In genomic region chr17:83351601-83352413, GRCm38 (mm10) we compare ENCODE assay signal across 8 mouse cellular contexts. TPM values are rescaled to one million over a fixed set of nuclear protein-coding genes. Genes with fewer than 3 reads are reported as not detected.
DNase-seq lines count a peak whose midpoint lies in the region; ATAC-seq and TF ChIP-seq lines count a peak whose summit lies in the region.

No protein-coding gene starts in this region.

- no peaks in the 10 kb centered on the region for H3K36me3 ChIP-seq in lung, embryonic 15.5 days
- H3K36me3 ChIP-seq in limb, embryonic 11.5 days (ENCODE audit: control insufficient read depth, insufficient read depth, low read length), result no peaks in the 10 kb centered on the region
- no peaks in the 10 kb centered on the region for H3K36me3 ChIP-seq in neural tube, embryonic 11.5 days (ENCODE audit: control insufficient read depth, insufficient read depth, low read length)

- no peaks in the 10 kb centered on the region for H3K27me3 ChIP-seq in lung, embryonic 15.5 days
- no peaks in the 10 kb centered on the region for H3K27me3 ChIP-seq in limb, embryonic 11.5 days (ENCODE audit: control insufficient read depth, insufficient read depth, low read length)
- no peaks in the 10 kb centered on the region for H3K27me3 ChIP-seq in neural tube, embryonic 11.5 days (ENCODE audit: control insufficient read depth, insufficient read depth, low read length)

- peak overlapping the region; percentile 70 for H3K4me3 ChIP-seq in lung, embryonic 15.5 days
- peak overlapping the region; percentile 81 for H3K4me3 ChIP-seq in bone marrow macrophage, adult 2 months (ENCODE audit: insufficient read depth, low read length)
- H3K4me3 ChIP-seq in limb, embryonic 11.5 days (ENCODE audit: low read depth, low read length), result peak overlapping the region; percentile 82
- peak overlapping the region; percentile 79 for H3K4me3 ChIP-seq in neural tube, embryonic 11.5 days (ENCODE audit: low read depth, low read length)

- WGBS in lung, embryonic 15.5 days, result 3% methylated on average over 13 of the region's 13 CpGs
- WGBS in limb, embryonic 11.5 days, result 5% methylated on average over 13 of the region's 13 CpGs
- 9% methylated on average over 13 of the region's 13 CpGs for whole genome bisulfite sequencing in neural tube, embryonic 11.5 days

- H3K9ac ChIP-seq in lung, embryonic 15.5 days, result peak overlapping the region; percentile 92
- peak overlapping the region; percentile 92 for H3K9ac ChIP-seq in limb, embryonic 11.5 days (ENCODE audit: low read length)
- H3K9ac ChIP-seq in neural tube, embryonic 11.5 days (ENCODE audit: low read length), result peak overlapping the region; percentile 80

- TF ChIP-seq POLR2A in bone marrow macrophage, adult 2 months (IDR thresholded peaks at IDR 0.05; ENCODE audit: borderline replicate concordance, low read depth, low read length), result no peak

- intact Hi-C loops in gastrocnemius, postnatal 14 days (cut with DNase I; ENCODE audit: low total_unique reads), result no loop called here

- TF ChIP-seq CTCF in bone marrow macrophage, adult 2 months (IDR thresholded peaks at IDR 0.05; ENCODE audit: low read depth, low read length), result no peak

- no peaks in the 10 kb centered on the region for H3K9me3 ChIP-seq in lung, embryonic 15.5 days
- H3K9me3 ChIP-seq in limb, embryonic 11.5 days (ENCODE audit: control insufficient read depth, low read length), result no peaks in the 10 kb centered on the region
- H3K9me3 ChIP-seq in neural tube, embryonic 11.5 days (ENCODE audit: control insufficient read depth, low read length), result no peaks in the 10 kb centered on the region

- ATAC-seq in lung, embryonic 15.5 days (ENCODE audit: borderline replicate concordance, extremely low read depth, low FRiP score, low TSS enrichment), result no peak
- ATAC-seq in limb, embryonic 11.5 days (ENCODE audit: insufficient number of reproducible peaks, low FRiP score, low TSS enrichment, low read depth), result no peak
- ATAC-seq in neural tube, embryonic 11.5 days (ENCODE audit: insufficient read depth, low FRiP score, low TSS enrichment), result no peak
- no peak for ATAC-seq in megakaryocyte-erythroid progenitor cell, adult 5-6 weeks (replicated peaks; ENCODE audit: low FRiP score, low TSS enrichment, poor library complexity, severe bottlenecking)

- peak overlapping the region; percentile 56 for H3K4me2 ChIP-seq in lung, embryonic 15.5 days
- H3K4me2 ChIP-seq in limb, embryonic 11.5 days (ENCODE audit: low read depth, severe bottlenecking), result peak overlapping the region; percentile 62
- H3K4me2 ChIP-seq in neural tube, embryonic 11.5 days (ENCODE audit: low read depth), result peak overlapping the region; percentile 61

- DNase-seq in lung, postnatal 10 days, result no peak
- peak; percentile 27 for DNase-seq in forelimb bud, embryonic 11.5 days (ENCODE audit: low read depth, low spot score)
- DNase-seq in limb, embryonic 11.5 days (ENCODE audit: low spot score), result peak; percentile 38
- peak; percentile 46 for DNase-seq in neural tube, embryonic 11.5 days (ENCODE audit: low spot score)
- DNase-seq in gastrocnemius, postnatal 14 days, result no peak

- peaks cover 50% of the 10 kb centered on the region for H3K4me1 ChIP-seq in lung, embryonic 15.5 days
- H3K4me1 ChIP-seq in bone marrow macrophage, adult 2 months (ENCODE audit: control insufficient read depth, insufficient read depth, low read length), result peaks cover 14% of the 10 kb centered on the region
- H3K4me1 ChIP-seq in limb, embryonic 11.5 days (ENCODE audit: control insufficient read depth, insufficient read depth, low read length), result 0 out of 2 replicates have a peak, but pooled peaks cover 6% of the 10 kb centered on the region
- H3K4me1 ChIP-seq in neural tube, embryonic 11.5 days (ENCODE audit: control insufficient read depth, insufficient read depth, low read length), result peaks cover 12% of the 10 kb centered on the region

- peak overlapping the region; percentile 93 for H3K27ac ChIP-seq in lung, embryonic 15.5 days
- H3K27ac ChIP-seq in bone marrow macrophage, adult 2 months (ENCODE audit: insufficient read depth, low read depth, low read length), result peak overlapping the region; percentile 49
- peak overlapping the region; percentile 80 for H3K27ac ChIP-seq in limb, embryonic 11.5 days (replicated peaks; ENCODE audit: low read depth, low read length)
- peak overlapping the region; percentile 90 for H3K27ac ChIP-seq in neural tube, embryonic 11.5 days (ENCODE audit: low read depth, low read length)

RNA-seq across cellular contexts. Expression of gene Eml4, which starts 1.1 kb away (rescaled TPM):
- polyA plus RNA-seq in lung, embryonic 15.5 days (2015; fragmentation: Nextera tagmentation; extraction: Ambion mirVana), result 33.7 and 33.8 TPM in 2 replicates
- polyA plus RNA-seq in bone marrow macrophage, adult 2 months (2012; ENCODE audit: insufficient read depth, insufficient read length, missing spikeins), result 15.2 and 16.6 TPM in 2 replicates
- polyA plus RNA-seq in limb, embryonic 11.5 days (2014; fragmentation: Nextera tagmentation; extraction: Ambion mirVana), result 76.0 and 83.1 TPM in 2 replicates
- polyA plus RNA-seq in neural tube, embryonic 11.5 days (2014; fragmentation: Nextera tagmentation; extraction: Ambion mirVana), result 56.5 and 59.8 TPM in 2 replicates
- 7.1 and 10.3 TPM in 2 replicates for total RNA-seq in megakaryocyte-erythroid progenitor cell, adult 5-6 weeks (2014; fragmentation: Nextera tagmentation)
- 22.6 and 26.0 TPM in 2 replicates for total RNA-seq in megakaryocyte-erythroid progenitor cell, adult 5-6 weeks (2017)
- total RNA-seq in gastrocnemius, postnatal 14 days (2021), result 1 to 10 TPM; 3.3 to 4.4 TPM

Comparison
In these comparisons a context has a peak if more than half of its experiments do, and no peak if none do; other contexts are left out.
1. DNase-seq: peak in forelimb bud, embryonic 11.5 days (single experiment), limb, embryonic 11.5 days (single experiment) and neural tube, embryonic 11.5 days (single experiment); none in lung, postnatal 10 days (single experiment) and gastrocnemius, postnatal 14 days (single experiment).
2. Peak in every context shown above with its lines, with median percentiles within 50 percentile points of each other: H3K27ac ChIP-seq, H3K4me2 ChIP-seq, H3K4me3 ChIP-seq and H3K9ac ChIP-seq.